Mouse (Mus musculus) liver, embryonic 11.5 days (tissue): Measurements from ENCODE around the gene Man2a1. TPM values are rescaled to one million over a fixed set of nuclear protein-coding genes. Genes with fewer than 3 reads are reported as not detected.

Experiments
- ATAC-seq: fragments of 200-750 bp; cut with Nextera tagmentation; replicated peaks from 2 replicates; pipeline ENCODE4 v1.8.0; 2017; ENCODE audit warnings: moderate number of reproducible peaks, mild to moderate bottlenecking, moderate TSS enrichment, moderate library complexity; ENCODE audit not compliant: low FRiP score
- DNase-seq: peaks from one replicate; pipeline ENCODE4 v3.0.0-alpha.2; 2017; ENCODE audit warnings: low spot score
- H3K27ac ChIP-seq: fragments of 300-500 bp; sonication (generic); 2 replicates; pipeline ENCODE4 v1.5.1; 2014; ENCODE audit warnings: mild to moderate bottlenecking, low read depth, low read length, control low read depth
- H3K27me3 ChIP-seq: fragments of 300-500 bp; sonication (generic); replicated peaks from 2 replicates; pipeline ENCODE4 v1.6.1; 2014; ENCODE audit warnings: low read length, mixed read lengths; ENCODE audit not compliant: control insufficient read depth, insufficient read depth
- H3K36me3 ChIP-seq: fragments of 300-500 bp; sonication (generic); 2 replicates; pipeline ENCODE4 v1.6.1; 2014; ENCODE audit warnings: mild to moderate bottlenecking, low read length, moderate library complexity, mixed read lengths; ENCODE audit not compliant: control insufficient read depth, insufficient read depth
- H3K4me1 ChIP-seq: fragments of 300-500 bp; sonication (generic); replicated peaks from 2 replicates; pipeline ENCODE4 v1.6.1; 2014; ENCODE audit warnings: low read length, mixed read lengths; ENCODE audit not compliant: control insufficient read depth, insufficient read depth
- H3K4me2 ChIP-seq: fragments of 300-500 bp; sonication (generic); 2 replicates; pipeline ENCODE4 v1.6.1; 2014; ENCODE audit warnings: mild to moderate bottlenecking, control low read depth, moderate library complexity
- H3K4me3 ChIP-seq: fragments of 300-500 bp; sonication (generic); 2 replicates; pipeline ENCODE4 v1.5.1; 2014; ENCODE audit warnings: low read depth, low read length, control low read depth
- H3K9ac ChIP-seq: fragments of 300-500 bp; sonication (generic); 2 replicates; pipeline ENCODE4 v1.6.1; 2014; ENCODE audit warnings: low read depth, low read length, control low read depth
- H3K9me3 ChIP-seq: fragments of 300-500 bp; sonication (generic); 2 replicates; pipeline ENCODE4 v1.6.1; 2016; ENCODE audit warnings: low read length, inconsistent platforms, mixed read lengths; ENCODE audit not compliant: control insufficient read depth
- WGBS: fragments of 180-500 bp; shearing (Covaris S2); extraction: QIAGEN DNeasy Blood & Tissue Kit; methylation state at CpG from one replicate; pipeline ENCODE4 v1.1.7; 2014; 5-methylcytosine and 5-hydroxymethylcytosine counted together
- polyA plus RNA-seq: library from polyadenylated mRNA; unstranded; fragments of >200 nt; fragmentation: Nextera tagmentation; extraction: Ambion mirVana; gene quantifications from 2 replicates; pipeline ENCODE4 v1.2.1, GENCODE M21; 2014

The Man2a1 gene
- polyA plus RNA-seq, 1 experiment from 2014 or later = 6.8 TPM

- H3K27ac ChIP-seq = no peak overlapping the region
- H3K4me1 ChIP-seq = peaks cover 11% of the 10 kb centered on the region
- WGBS = 82% methylated on average over 6 of the region's 6 CpGs
These were observed 7.7 kb downstream of the Man2a1 start for GRCm38 (mm10) chr17:64608228-64608627.

GRCm38 (mm10) chr17:64608923-64609598 is 8.5 kb downstream of the Man2a1 start:
- 0 out of 2 replicates have a peak, but pooled peaks cover 2% of the 10 kb centered on the region for H3K36me3 ChIP-seq
- H3K4me2 ChIP-seq = no peak overlapping the region
- ATAC-seq (no peak), DNase-seq (no peak)
- H3K27me3 ChIP-seq = no peaks in the 10 kb centered on the region
- no peaks in the 10 kb centered on the region for H3K9me3 ChIP-seq
- 66% methylated on average over 6 of the region's 6 CpGs for WGBS
- H3K27ac ChIP-seq = no peak overlapping the region
- no peak overlapping the region for H3K4me3 ChIP-seq
- peaks cover 5% of the 10 kb centered on the region for H3K4me1 ChIP-seq
- no peak overlapping the region for H3K9ac ChIP-seq

More at GRCm38 (mm10) chr17:64608228-64608627, 7.7 kb downstream of the Man2a1 start:
- Histone ChIP-seq H3K27me3 (no peaks in the 10 kb centered on the region), H3K36me3 (0 out of 2 replicates have a peak, but pooled peaks cover 2% of the 10 kb centered on the region), H3K9me3 (no peaks in the 10 kb centered on the region), H3K4me2 (no peak overlapping the region), H3K4me3 (no peak overlapping the region), H3K9ac (no peak overlapping the region)
- no peak for ATAC-seq
- no peak for DNase-seq

GRCm38 (mm10) chr17:64609741-64610140 is 9.2 kb downstream of the Man2a1 start:
- H3K36me3 ChIP-seq = peaks cover 3% of the 10 kb centered on the region; the same call in 1 of the 2 replicates
- DNase-seq = no peak
- H3K27ac ChIP-seq = no peak overlapping the region
- no peaks in the 10 kb centered on the region for H3K9me3 ChIP-seq
- H3K9ac ChIP-seq = no peak overlapping the region
- H3K4me3 ChIP-seq = no peak overlapping the region
- no peak for ATAC-seq
- no peak overlapping the region for H3K4me2 ChIP-seq
- peaks cover under 1% of the 10 kb centered on the region for H3K4me1 ChIP-seq
- 84% methylated on average over 3 of the region's 3 CpGs for WGBS
- H3K27me3 ChIP-seq = no peaks in the 10 kb centered on the region

- Histone ChIP-seq H3K4me1 (peaks cover 5% of the 10 kb centered on the region), H3K9me3 (no peaks in the 10 kb centered on the region), H3K4me3 (no peak overlapping the region), H3K4me2 (no peak overlapping the region), H3K36me3 (peaks cover 4% of the 10 kb centered on the region; the same call in 1 of the 2 replicates), H3K27me3 (no peaks in the 10 kb centered on the region), H3K9ac (no peak overlapping the region), H3K27ac (no peak overlapping the region)
- ATAC-seq (no peak), DNase-seq (no peak)
- 79% methylated on average over 5 of the region's 5 CpGs for WGBS
These were observed 10.9 kb downstream of the Man2a1 start for GRCm38 (mm10) chr17:64611426-64611825.

- no peak overlapping the region for H3K4me3 ChIP-seq
- H3K9ac ChIP-seq = no peak overlapping the region
- DNase-seq = no peak
- H3K9me3 ChIP-seq = no peaks in the 10 kb centered on the region
- WGBS = 89% methylated on average over 16 of the region's 16 CpGs
- no peak overlapping the region for H3K27ac ChIP-seq
- peaks cover 4% of the 10 kb centered on the region; the same call in 1 of the 2 replicates for H3K36me3 ChIP-seq
- no peak overlapping the region for H3K4me2 ChIP-seq
- H3K27me3 ChIP-seq = no peaks in the 10 kb centered on the region
- H3K4me1 ChIP-seq = peaks cover 6% of the 10 kb centered on the region
- ATAC-seq = no peak
These were observed 11.8 kb downstream of the Man2a1 start for GRCm38 (mm10) chr17:64612135-64612885.

GRCm38 (mm10) chr17:64612930-64613329 is 12.4 kb downstream of the Man2a1 start:
- H3K36me3 ChIP-seq = peaks cover 4% of the 10 kb centered on the region; the same call in 1 of the 2 replicates
- H3K27me3 ChIP-seq = no peaks in the 10 kb centered on the region
- H3K9ac ChIP-seq = no peak overlapping the region
- 88% methylated on average over 3 of the region's 3 CpGs for WGBS
- no peak overlapping the region for H3K27ac ChIP-seq
- DNase-seq (no peak), ATAC-seq (no peak)
- peaks cover 6% of the 10 kb centered on the region for H3K4me1 ChIP-seq
- no peak overlapping the region for H3K4me2 ChIP-seq
- no peaks in the 10 kb centered on the region for H3K9me3 ChIP-seq
- H3K4me3 ChIP-seq = no peak overlapping the region

GRCm38 (mm10) chr17:64613351-64613750 is 12.8 kb downstream of the Man2a1 start:
- no peak overlapping the region for H3K4me2 ChIP-seq
- ATAC-seq (no peak), DNase-seq (no peak)
- H3K27me3 ChIP-seq = no peaks in the 10 kb centered on the region
- H3K36me3 ChIP-seq = peaks cover 2% of the 10 kb centered on the region; the same call in 1 of the 2 replicates
- H3K9ac ChIP-seq = no peak overlapping the region
- WGBS = 75% methylated on average over 3 of the region's 3 CpGs
- H3K4me1 ChIP-seq = peaks cover 6% of the 10 kb centered on the region
- no peaks in the 10 kb centered on the region for H3K9me3 ChIP-seq
- no peak overlapping the region for H3K4me3 ChIP-seq
- H3K27ac ChIP-seq = no peak overlapping the region

GRCm38 (mm10) chr17:64614804-64615203 is 14.3 kb downstream of the Man2a1 start:
- no peak overlapping the region for H3K27ac ChIP-seq

More at GRCm38 (mm10) chr17:64614804-64615203, 14.3 kb downstream of the Man2a1 start:
- H3K9ac ChIP-seq = no peak overlapping the region
- H3K9me3 ChIP-seq = no peaks in the 10 kb centered on the region
- ATAC-seq (no peak), DNase-seq (no peak)
- no peaks in the 10 kb centered on the region for H3K27me3 ChIP-seq
- 84% methylated on average over 3 of the region's 3 CpGs for WGBS
- H3K4me2 ChIP-seq = no peak overlapping the region
- peaks cover 8% of the 10 kb centered on the region for H3K4me1 ChIP-seq
- H3K36me3 ChIP-seq = peaks cover 2% of the 10 kb centered on the region; the same call in 1 of the 2 replicates
- no peak overlapping the region for H3K4me3 ChIP-seq
